Mouse (Mus musculus) embryonic facial prominence, embryonic 13.5 days (tissue): ENCODE results near the gene Phactr3. TPM values are rescaled to one million over a fixed set of nuclear protein-coding genes. Genes with fewer than 3 reads are reported as not detected.
"Not testable (repeated sequence)": the region's sequence is repeated elsewhere in the genome, so short reads cannot be mapped to it uniquely, and the experiment has no call there.

Source experiments
- ATAC-seq: fragments of 200-750 bp; cut with Nextera tagmentation; 2 replicates; pipeline ENCODE4 v1.8.0; 2017; ENCODE audit warnings: low read depth; ENCODE audit not compliant: insufficient number of reproducible peaks, insufficient read depth, low FRiP score, low TSS enrichment
- H3K27ac ChIP-seq: fragments of 300-500 bp; sonication (generic); 2 replicates; pipeline ENCODE4 v1.5.1; 2015; ENCODE audit warnings: moderate library complexity, mild to moderate bottlenecking, inconsistent platforms
- H3K27me3 ChIP-seq: fragments of 300-500 bp; sonication (generic); 2 replicates; pipeline ENCODE4 v1.6.1; 2015; ENCODE audit warnings: mild to moderate bottlenecking, inconsistent platforms
- H3K36me3 ChIP-seq: fragments of 300-500 bp; sonication (generic); 2 replicates; pipeline ENCODE4 v1.6.1; 2015; ENCODE audit warnings: mild to moderate bottlenecking, inconsistent platforms
- H3K4me1 ChIP-seq: fragments of 300-500 bp; sonication (generic); 2 replicates; pipeline ENCODE4 v1.6.1; 2015; ENCODE audit warnings: inconsistent platforms
- H3K4me2 ChIP-seq: fragments of 300-500 bp; sonication (generic); 2 replicates; pipeline ENCODE4 v1.6.1; 2015; ENCODE audit warnings: moderate library complexity, mild to moderate bottlenecking, inconsistent platforms
- H3K4me3 ChIP-seq: fragments of 300-500 bp; sonication (generic); 2 replicates; pipeline ENCODE4 v1.5.1; 2015; ENCODE audit warnings: mild to moderate bottlenecking, inconsistent platforms
- H3K9ac ChIP-seq: fragments of 300-500 bp; sonication (generic); 2 replicates; pipeline ENCODE4 v1.6.1; 2015; ENCODE audit warnings: mild to moderate bottlenecking, inconsistent platforms
- H3K9me3 ChIP-seq: fragments of 300-500 bp; sonication (generic); 2 replicates; pipeline ENCODE4 v1.6.1; 2016; ENCODE audit warnings: inconsistent platforms
- WGBS: fragments of 180-500 bp; shearing (Covaris S2); methylation state at CpG from one replicate; pipeline ENCODE4 v1.1.7; 2015; ENCODE audit warnings: mixed read lengths; 5-methylcytosine and 5-hydroxymethylcytosine counted together
- polyA plus RNA-seq: library from polyadenylated mRNA; unstranded; fragments of >200 nt; fragmentation: Nextera tagmentation; extraction: Ambion mirVana; gene quantifications from 2 replicates; pipeline ENCODE4 v1.2.1, GENCODE M21; 2015

Phactr3 gene
- polyA plus RNA-seq, 1 experiment from 2014 or later, result 2.5 TPM

- Histone ChIP-seq H3K27ac (no peak overlapping the region), H3K27me3 (no peaks in the 10 kb centered on the region; the same call in 1 of the 2 replicates), H3K4me1 (no peaks in the 10 kb centered on the region), H3K9ac (no peak overlapping the region), H3K9me3 (no peaks in the 10 kb centered on the region), H3K36me3 (no peaks in the 10 kb centered on the region), H3K4me2 (no peak overlapping the region), H3K4me3 (no peak overlapping the region)
- ATAC-seq, result no peak
- WGBS, result 81% methylated on average over 7 of the region's 7 CpGs
Observed at GRCm38 (mm10) chr2:178319766-178320165, 201.0 kb downstream of the Phactr3 start.

DNA sequence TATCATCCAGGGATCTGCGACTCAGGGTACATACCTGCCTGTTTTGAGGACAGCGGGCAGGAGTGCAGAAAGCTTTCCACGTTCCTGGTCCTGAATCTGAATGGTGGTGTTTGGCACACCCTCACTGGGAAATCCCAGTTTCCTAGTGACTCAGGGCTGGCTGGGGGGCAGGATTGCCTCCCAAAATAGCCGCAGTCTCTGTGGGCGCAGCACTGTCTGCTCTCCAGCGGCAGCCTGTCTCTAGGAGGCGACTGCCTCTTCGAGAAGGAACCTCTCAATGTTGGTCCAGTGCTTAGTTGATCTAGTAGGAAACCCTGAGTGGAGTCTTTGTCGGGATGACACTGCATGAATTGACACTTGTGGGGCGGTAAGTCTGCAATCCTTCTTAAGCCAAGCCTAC is 202.5 kb downstream of the Phactr3 start:
- 82% methylated on average over 10 of the region's 10 CpGs for WGBS
- Histone ChIP-seq H3K27ac (no peak overlapping the region), H3K4me2 (no peak overlapping the region), H3K9me3 (no peaks in the 10 kb centered on the region), H3K4me1 (no peaks in the 10 kb centered on the region), H3K9ac (no peak overlapping the region), H3K4me3 (no peak overlapping the region), H3K27me3 (no peaks in the 10 kb centered on the region; the same call in 1 of the 2 replicates), H3K36me3 (no peaks in the 10 kb centered on the region)
- ATAC-seq, result no peak

GRCm38 (mm10) chr2:178324410-178324809 is 205.6 kb downstream of the Phactr3 start:
- H3K4me3 ChIP-seq, result no peak overlapping the region
- H3K36me3 ChIP-seq, result no peaks in the 10 kb centered on the region
- no peak overlapping the region for H3K27ac ChIP-seq
- no peaks in the 10 kb centered on the region for H3K9me3 ChIP-seq
- no peak overlapping the region for H3K4me2 ChIP-seq
- no peak overlapping the region for H3K9ac ChIP-seq
- ATAC-seq, result no peak
- peaks cover 11% of the 10 kb centered on the region for H3K4me1 ChIP-seq
- no peaks in the 10 kb centered on the region for H3K27me3 ChIP-seq
- WGBS, result 89% methylated on average over 3 of the region's 3 CpGs

GRCm38 (mm10) chr2:178324818-178325217 is 206.0 kb downstream of the Phactr3 start:
- Histone ChIP-seq H3K4me1 (peaks cover 11% of the 10 kb centered on the region), H3K4me2 (no peak overlapping the region), H3K9ac (no peak overlapping the region), H3K36me3 (no peaks in the 10 kb centered on the region), H3K4me3 (no peak overlapping the region), H3K27ac (no peak overlapping the region), H3K27me3 (no peaks in the 10 kb centered on the region), H3K9me3 (no peaks in the 10 kb centered on the region)
- ATAC-seq, result no peak
- WGBS, result 84% methylated on average over 4 of the region's 4 CpGs

DNA sequence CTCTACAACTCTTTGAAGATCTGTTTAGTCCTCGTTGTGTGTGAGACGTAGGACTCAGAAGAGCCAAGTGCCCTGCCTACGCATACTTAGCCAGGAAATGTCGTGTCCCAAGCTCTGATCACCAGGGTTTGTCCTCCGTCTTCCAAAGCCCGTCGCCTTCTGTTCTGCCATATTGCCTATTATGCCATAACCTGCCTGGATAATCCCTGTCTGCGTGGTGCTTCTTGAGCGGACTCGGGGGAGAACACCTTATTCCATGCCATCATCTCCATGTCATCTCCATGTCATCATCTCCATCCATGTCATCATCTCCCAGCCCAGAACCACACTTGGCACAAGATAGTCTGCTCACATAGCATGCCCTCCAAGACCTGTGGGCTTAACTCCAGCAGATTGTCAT is 207.3 kb downstream of the Phactr3 start:
- Histone ChIP-seq H3K27ac (no peak overlapping the region), H3K9ac (no peak overlapping the region), H3K4me2 (no peak overlapping the region), H3K9me3 (no peaks in the 10 kb centered on the region), H3K27me3 (no peaks in the 10 kb centered on the region), H3K36me3 (no peaks in the 10 kb centered on the region), H3K4me1 (peaks cover 11% of the 10 kb centered on the region), H3K4me3 (no peak overlapping the region)
- WGBS, result 92% methylated on average over 10 of the region's 10 CpGs
- no peak for ATAC-seq

DNA sequence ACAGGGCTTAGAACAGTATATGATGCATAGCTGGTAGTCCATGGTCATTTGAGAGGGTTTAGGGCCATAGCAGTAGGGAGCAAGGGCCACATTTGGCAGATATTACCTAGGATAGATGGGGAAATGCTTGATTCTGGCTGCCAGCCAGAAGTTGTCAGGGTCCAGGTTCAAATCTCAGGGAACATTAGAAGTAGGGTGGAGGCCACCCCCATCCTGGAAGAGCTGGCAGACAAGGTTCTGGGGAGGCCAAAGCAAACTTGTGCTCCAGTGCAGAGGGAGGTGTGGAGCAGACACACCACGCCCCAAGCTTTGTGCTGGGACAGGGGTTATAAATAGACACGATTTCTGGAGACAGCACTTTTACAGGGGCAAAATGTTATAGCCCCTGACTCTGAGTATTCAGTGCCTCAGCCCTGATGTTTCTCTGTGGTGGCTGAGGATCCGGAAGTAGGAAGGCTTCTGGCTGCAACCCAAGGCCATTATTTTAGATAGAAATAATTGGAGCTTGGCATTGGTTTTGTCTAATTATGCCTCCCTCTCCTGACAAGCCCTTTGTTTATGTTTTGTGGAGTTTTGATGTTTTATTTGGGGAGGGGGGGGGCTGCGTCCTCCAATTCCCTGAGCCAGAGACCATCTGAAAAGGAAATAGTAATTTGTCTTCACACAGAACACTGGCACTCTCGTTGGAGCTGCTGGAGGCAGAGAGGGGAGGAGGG is 208.1 kb downstream of the Phactr3 start:
- Histone ChIP-seq H3K4me2 (peak overlapping the region; percentile 32), H3K27ac (no peak overlapping the region), H3K9ac (no peak overlapping the region), H3K4me3 (no peak overlapping the region), H3K9me3 (no peaks in the 10 kb centered on the region), H3K36me3 (no peaks in the 10 kb centered on the region), H3K27me3 (no peaks in the 10 kb centered on the region), H3K4me1 (peaks cover 11% of the 10 kb centered on the region)
- ATAC-seq, result no peak
- WGBS, result 25% methylated on average over 5 of the region's 5 CpGs

DNA sequence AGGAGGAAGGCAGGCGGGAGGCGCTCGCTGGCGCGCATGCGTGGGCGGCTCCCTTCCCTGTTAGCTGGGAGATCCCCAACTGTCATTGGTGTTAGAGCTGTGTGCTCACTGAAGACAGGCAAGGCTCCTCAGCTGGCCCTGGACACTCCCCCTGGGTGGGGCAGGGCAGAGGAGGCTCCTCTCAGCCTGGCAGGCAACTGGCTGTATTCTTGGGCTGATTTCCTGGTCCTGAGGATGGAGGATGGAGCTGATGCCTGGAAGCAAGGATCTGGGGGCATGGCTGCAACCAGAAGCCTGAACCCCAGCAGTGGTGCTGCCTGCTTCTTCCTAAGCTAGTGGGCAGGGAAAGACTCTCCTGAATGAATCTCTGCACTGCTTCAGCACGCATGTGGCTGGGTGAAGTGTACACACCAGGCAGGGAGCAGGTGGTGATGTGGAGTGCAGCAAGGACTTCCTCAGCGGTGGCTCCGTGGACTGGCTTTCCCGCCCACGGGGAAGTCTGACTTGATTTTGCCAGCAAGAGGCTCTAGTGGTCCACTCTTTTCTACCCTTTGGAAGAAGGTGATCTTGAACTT is 208.8 kb downstream of the Phactr3 start:
- Histone ChIP-seq H3K36me3 (no peaks in the 10 kb centered on the region), H3K4me2 (peak overlapping the region; percentile 32), H3K4me1 (peaks cover 11% of the 10 kb centered on the region), H3K4me3 (no peak overlapping the region), H3K27ac (no peak overlapping the region), H3K9me3 (no peaks in the 10 kb centered on the region), H3K9ac (no peak overlapping the region), H3K27me3 (no peaks in the 10 kb centered on the region)
- peak; percentile 54; the same call in 1 of the 2 replicates for ATAC-seq
- 19% methylated on average over 12 of the region's 12 CpGs for WGBS

DNA sequence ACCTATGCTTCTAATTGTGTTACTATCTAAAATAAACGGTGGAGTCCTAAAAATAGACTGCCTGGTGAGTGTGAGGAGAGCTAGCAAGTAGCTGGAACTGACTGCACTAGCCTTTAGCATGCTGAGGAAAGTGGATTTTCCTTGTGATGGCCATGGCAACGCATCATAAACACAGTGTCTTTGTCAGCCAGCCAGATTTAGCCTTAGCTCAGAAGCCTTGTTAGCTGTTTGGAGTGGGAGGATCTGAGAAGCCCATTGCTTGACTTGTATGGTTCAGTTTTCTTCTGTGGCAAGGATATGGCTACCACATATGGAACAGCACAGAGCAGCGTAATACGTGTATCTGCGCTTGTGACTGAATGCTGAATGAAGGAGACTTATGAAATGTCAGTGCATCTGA is 210.8 kb downstream of the Phactr3 start:
- no peak overlapping the region for H3K4me2 ChIP-seq
- peaks cover 11% of the 10 kb centered on the region for H3K4me1 ChIP-seq
- no peak overlapping the region for H3K9ac ChIP-seq
- H3K27ac ChIP-seq, result no peak overlapping the region
- H3K36me3 ChIP-seq, result no peaks in the 10 kb centered on the region
- 78% methylated on average over 5 of the region's 5 CpGs for WGBS
- ATAC-seq, result no peak
- H3K9me3 ChIP-seq, result no peaks in the 10 kb centered on the region
- H3K4me3 ChIP-seq, result no peak overlapping the region
- no peaks in the 10 kb centered on the region for H3K27me3 ChIP-seq

DNA sequence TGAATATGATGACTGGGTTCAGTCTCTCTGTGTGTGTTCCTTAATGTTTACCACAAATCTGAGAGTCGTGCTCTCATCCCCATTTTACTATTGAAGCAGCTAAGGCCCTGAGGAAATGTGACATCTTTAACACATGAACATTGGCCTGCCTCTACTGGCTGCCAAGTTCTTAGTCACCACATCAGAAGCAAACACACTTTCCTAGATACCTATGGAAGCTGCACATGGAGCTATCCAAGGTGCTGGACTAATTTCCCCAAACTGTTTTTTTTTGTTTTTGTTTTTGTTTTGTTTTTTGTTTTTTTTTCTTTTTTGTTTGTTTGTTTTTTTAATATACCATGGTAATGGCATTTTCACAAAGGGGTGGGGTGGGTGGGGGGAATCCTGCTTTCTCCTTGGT is 211.2 kb downstream of the Phactr3 start:
- Histone ChIP-seq H3K27me3 (no peaks in the 10 kb centered on the region), H3K9me3 (no peaks in the 10 kb centered on the region), H3K4me1 (peaks cover 11% of the 10 kb centered on the region), H3K27ac (no peak overlapping the region), H3K36me3 (no peaks in the 10 kb centered on the region), H3K4me3 (no peak overlapping the region), H3K9ac (no peak overlapping the region), H3K4me2 (no peak overlapping the region)
- 52% methylated on average over 1 of the region's 1 CpGs for WGBS
- ATAC-seq, result no peak

GRCm38 (mm10) chr2:178337878-178338277 is 219.1 kb downstream of the Phactr3 start:
- Histone ChIP-seq H3K4me3 (no peak overlapping the region), H3K27me3 (no peaks in the 10 kb centered on the region), H3K4me2 (no peak overlapping the region), H3K4me1 (no peaks in the 10 kb centered on the region), H3K9me3 (no peaks in the 10 kb centered on the region), H3K27ac (no peak overlapping the region), H3K36me3 (no peaks in the 10 kb centered on the region), H3K9ac (no peak overlapping the region)
- WGBS, result 52% methylated on average over 1 of the region's 1 CpGs
- no peak for ATAC-seq

DNA sequence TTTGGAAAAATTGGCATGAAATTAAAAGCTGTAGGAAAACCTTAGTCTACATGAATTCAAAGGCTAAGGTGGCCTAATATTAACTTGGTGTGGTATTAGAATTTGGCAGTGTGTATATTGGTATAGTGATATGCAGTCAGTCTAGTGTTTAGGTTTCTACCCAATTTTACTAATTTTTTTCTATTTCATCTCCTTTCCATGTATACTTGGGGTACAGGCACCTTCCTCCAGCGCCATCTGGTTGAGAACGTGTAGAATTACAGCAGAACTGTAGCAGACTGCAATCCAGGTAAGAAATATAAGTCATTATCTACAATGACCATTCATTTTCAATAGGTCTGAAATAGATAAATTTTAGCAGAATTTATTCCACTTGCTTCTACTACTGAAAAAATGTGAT is 220.3 kb downstream of the Phactr3 start:
- no peak overlapping the region for H3K9ac ChIP-seq
- WGBS, result 3% methylated on average over 2 of the region's 2 CpGs
- no peak for ATAC-seq
- H3K4me2 ChIP-seq, result no peak overlapping the region
- no peaks in the 10 kb centered on the region for H3K4me1 ChIP-seq
- no peaks in the 10 kb centered on the region for H3K9me3 ChIP-seq
- no peaks in the 10 kb centered on the region for H3K27me3 ChIP-seq
- H3K36me3 ChIP-seq, result no peaks in the 10 kb centered on the region
- no peak overlapping the region for H3K27ac ChIP-seq
- no peak overlapping the region for H3K4me3 ChIP-seq

GRCm38 (mm10) chr2:178342105-178342504 is 223.3 kb downstream of the Phactr3 start:
- H3K4me1 ChIP-seq, H3K36me3 ChIP-seq, H3K9me3 ChIP-seq, ATAC-seq, H3K4me2 ChIP-seq, H3K27me3 ChIP-seq, H3K9ac ChIP-seq, H3K27ac ChIP-seq, H3K4me3 ChIP-seq: not testable (repeated sequence)
